Mouse (Mus musculus): ENCODE measurements around the gene Gm3264. TPM values are rescaled to one million over a fixed set of nuclear protein-coding genes. Genes with fewer than 3 reads are reported as not detected.
"Not testable (repeated sequence)": the region's sequence is repeated elsewhere in the genome, so short reads cannot be mapped to it uniquely, and the experiment has no call there.

Gm3264 gene
- total RNA-seq (2021), result 10 to 100 TPM in 1 of 2 experiments, 1 to 10 TPM in 1; 9.0 to 11.8 TPM

GRCm38 (mm10) chr14:4855299-4855980, at the start of gene Gm3264:
Gene Gm3264, plus strand, starts transcription at chr14:4855576.
- DNase-seq (ENCODE audit: extremely low spot score in 1 of 2, low spot score in 1 of 2), result peak in 1 of 2 experiments; percentile 5

GRCm38 (mm10) chr14:4806421-4806820, 49.0 kb upstream of the Gm3264 start:
- peak in 1 of 2 experiments; percentile 6 for DNase-seq (ENCODE audit: extremely low spot score in 1 of 2, low spot score in 1 of 2)

- not testable (repeated sequence) for DNase-seq (ENCODE audit: extremely low spot score in 1 of 2, low spot score in 1 of 2)
Observed at GRCm38 (mm10) chr14:4821950-4822349, 33.4 kb upstream of the Gm3264 start.

- DNase-seq (ENCODE audit: extremely low spot score in 1 of 2, low spot score in 1 of 2), result not testable (repeated sequence)
Observed at GRCm38 (mm10) chr14:4837806-4838205, 17.6 kb upstream of the Gm3264 start, which contains the start of gene Gm3269. Gene Gm3269, plus strand, starts transcription at chr14:4838106.

- DNase-seq (ENCODE audit: extremely low spot score in 1 of 2, low spot score in 1 of 2), result not testable (repeated sequence)
Observed at GRCm38 (mm10) chr14:4892116-4892515, 36.7 kb downstream of the Gm3264 start, which contains the start of gene Gm3278. Gene Gm3278, plus strand, starts transcription at chr14:4892416.

Other genes with a start within 250 kb of the Gm3264 start
- under 1 TPM; 0.39 to 0.61 TPM for gene Gm8159, start 223.2 kb upstream of the Gm3264 start, total RNA-seq (2021)
- gene Gm3239, start 191.4 kb upstream of the Gm3264 start, total RNA-seq (2021), result under 1 TPM in 1 of 2 experiments, not detected in 1; 0.42 TPM
- under 1 TPM in 1 of 2 experiments, not detected in 1; 0.17 TPM for gene Gm7876, start 146.3 kb upstream of the Gm3264 start, total RNA-seq (2021)
- under 1 TPM in 1 of 2 experiments, not detected in 1; 0.15 TPM for gene Gm3252, start 128.8 kb upstream of the Gm3264 start, total RNA-seq (2021)
- gene Gm9602, start 79.2 kb upstream of the Gm3264 start, total RNA-seq (2021), result not detected
- not detected for gene Gm3269, start 17.5 kb upstream of the Gm3264 start, total RNA-seq (2021)
- gene Gm3278, start 36.8 kb downstream of the Gm3264 start, total RNA-seq (2021), result not detected
- not detected for gene Gm8297, start 128.4 kb downstream of the Gm3264 start, total RNA-seq (2021)
- gene Gm3298, start 160.3 kb downstream of the Gm3264 start, total RNA-seq (2021), result under 1 TPM in 1 of 2 experiments, not detected in 1; 0.94 TPM
- not detected for gene 4930555G01Rik, start 195.1 kb downstream of the Gm3264 start, total RNA-seq (2021)
- 1 to 10 TPM in 1 of 2 experiments, under 1 TPM in 1; 0.77 to 1.7 TPM for gene Gm8281, start 215.5 kb downstream of the Gm3264 start, total RNA-seq (2021)